ENCODE assay signal across 9 mouse cellular contexts in the genomic region with DNA sequence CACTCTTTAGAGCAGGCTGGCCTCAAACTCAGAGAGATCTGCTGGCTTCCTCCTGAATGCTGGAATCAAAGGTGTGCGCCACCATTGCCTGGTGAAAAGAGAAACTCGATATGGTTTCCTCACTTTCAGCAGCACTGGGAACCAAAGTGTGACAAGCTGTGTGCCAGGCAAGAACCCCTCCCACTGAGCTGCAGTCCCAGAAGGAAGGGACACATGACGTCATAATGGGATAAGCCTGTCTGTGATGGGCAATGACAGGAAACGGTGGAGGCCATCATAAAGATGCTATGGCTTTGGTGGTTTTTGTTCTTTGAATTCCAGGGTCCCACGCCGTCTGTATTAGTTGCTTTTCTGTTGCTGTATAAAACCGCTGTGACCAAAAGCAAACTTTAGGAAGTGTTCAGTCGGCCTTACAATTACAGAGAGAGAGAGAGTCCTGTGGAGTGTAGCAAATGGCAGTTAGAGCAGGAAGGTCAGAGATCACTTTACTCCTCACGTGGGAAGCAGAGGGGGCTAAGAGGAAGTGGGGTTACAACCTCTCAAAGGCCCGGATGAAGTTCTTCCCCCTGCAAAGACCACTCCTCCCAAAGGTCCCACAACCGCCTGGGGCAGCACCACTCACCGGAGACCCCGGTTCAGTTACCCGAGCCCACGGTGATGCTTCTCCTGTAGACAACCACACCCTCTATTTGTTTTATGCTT. TPM values are rescaled to one million over a fixed set of nuclear protein-coding genes. Genes with fewer than 3 reads are reported as not detected.
DNase-seq lines count a peak whose midpoint lies in the region; ATAC-seq and TF ChIP-seq lines count a peak whose summit lies in the region.
"Had no signal": no experiment of that assay in that cellular context is flagged by ENCODE, and none has a peak within 500 bp of the region (broad histone marks: within the 10 kb centered on the region; RNA-seq: fewer than 3 reads in every experiment).

No protein-coding gene starts in this region.

- DNase-seq in lung, embryonic 14.5 days: peak; percentile 60
- DNase-seq in lung, adult 2 months: no peak
- DNase-seq in forelimb bud, embryonic 11.5 days (ENCODE audit: low read depth, low spot score): peak; percentile 53
- DNase-seq in thymus, postnatal 0 days (ENCODE audit: low spot score): peak; percentile 68
- no peak for DNase-seq in frontal cortex, adult 2 months (ENCODE audit: extremely low spot score in 1 of 2, low spot score in 1 of 2)
- no peak for DNase-seq in left cerebral cortex, adult 18-20 months (ENCODE audit: low spot score in 2 of 2)

- no peaks in the 10 kb centered on the region for H3K4me1 ChIP-seq in lung, embryonic 14.5 days (ENCODE audit: insufficient read depth)
- H3K4me1 ChIP-seq in lung, adult 2 months (ENCODE audit: control insufficient read depth, insufficient read depth, low read length): peaks cover 2% of the 10 kb centered on the region; the same call in 1 of the 2 replicates
- peaks cover 19% of the 10 kb centered on the region for H3K4me1 ChIP-seq in liver, embryonic 15.5 days (replicated peaks)
- H3K4me1 ChIP-seq in hindbrain, embryonic 13.5 days (replicated peaks): no peaks in the 10 kb centered on the region

- TF ChIP-seq POLR2A in lung, adult 2 months (IDR thresholded peaks at IDR 0.05; ENCODE audit: borderline replicate concordance, extremely low read depth, low read depth, low read length): no peak

- H3K9ac ChIP-seq in lung, embryonic 14.5 days: no peak overlapping the region
- no peak overlapping the region for H3K9ac ChIP-seq in liver, embryonic 15.5 days
- H3K9ac ChIP-seq in hindbrain, embryonic 13.5 days: no peak overlapping the region

- H3K36me3 ChIP-seq in lung, embryonic 14.5 days (ENCODE audit: insufficient read depth): no peaks in the 10 kb centered on the region
- no peaks in the 10 kb centered on the region for H3K36me3 ChIP-seq in liver, embryonic 15.5 days (replicated peaks)
- H3K36me3 ChIP-seq in hindbrain, embryonic 13.5 days: no peaks in the 10 kb centered on the region
- H3K36me3 ChIP-seq: midbrain, embryonic 10.5 days had no signal

- no peak for TF ChIP-seq CTCF in lung, embryonic 14.5 days (IDR thresholded peaks at IDR 0.05; ENCODE audit: low read depth)
- no peak for TF ChIP-seq CTCF in lung, adult 2 months (IDR thresholded peaks at IDR 0.05; ENCODE audit: insufficient read depth, low read length)

- no peaks in the 10 kb centered on the region for H3K27me3 ChIP-seq in lung, embryonic 14.5 days (ENCODE audit: insufficient read depth, low read length)
- H3K27me3 ChIP-seq in liver, embryonic 15.5 days: no peaks in the 10 kb centered on the region
- no peaks in the 10 kb centered on the region for H3K27me3 ChIP-seq in hindbrain, embryonic 13.5 days

- no peak overlapping the region for H3K4me3 ChIP-seq in lung, embryonic 14.5 days (ENCODE audit: low read depth, low read length)
- no peak overlapping the region for H3K4me3 ChIP-seq in lung, adult 2 months (replicated peaks; ENCODE audit: extremely low read depth, low read depth, low read length)
- no peak overlapping the region for H3K4me3 ChIP-seq in liver, embryonic 15.5 days (replicated peaks)
- no peak overlapping the region for H3K4me3 ChIP-seq in hindbrain, embryonic 13.5 days
- H3K4me3 ChIP-seq: midbrain, embryonic 10.5 days had no signal

- H3K9me3 ChIP-seq in lung, embryonic 14.5 days (ENCODE audit: low read depth, low read length): no peaks in the 10 kb centered on the region
- H3K9me3 ChIP-seq in liver, embryonic 15.5 days (replicated peaks): no peaks in the 10 kb centered on the region
- H3K9me3 ChIP-seq in hindbrain, embryonic 13.5 days: no peaks in the 10 kb centered on the region
- H3K9me3 ChIP-seq: midbrain, embryonic 10.5 days had no signal

- 32% methylated on average over 15 of the region's 15 CpGs for WGBS in lung, embryonic 14.5 days
- WGBS in lung, adult 2 months: 26% methylated on average over 15 of the region's 15 CpGs
- 11% methylated on average over 15 of the region's 15 CpGs for WGBS in liver, embryonic 15.5 days (ENCODE audit: insufficient replicate concordance)
- 64% methylated on average over 15 of the region's 15 CpGs for WGBS in hindbrain, embryonic 13.5 days

- peak overlapping the region; percentile 47; the same call in 1 of the 2 replicates for H3K27ac ChIP-seq in lung, embryonic 14.5 days (ENCODE audit: low read depth)
- peak overlapping the region; percentile 45 for H3K27ac ChIP-seq in liver, embryonic 15.5 days (replicated peaks)
- H3K27ac ChIP-seq in hindbrain, embryonic 13.5 days: no peak overlapping the region
- H3K27ac ChIP-seq: midbrain, embryonic 10.5 days had no signal

- no peak for ATAC-seq in lung, embryonic 14.5 days (ENCODE audit: insufficient read depth)
- peak; percentile 25; the same call in 1 of the 2 replicates for ATAC-seq in liver, embryonic 15.5 days (ENCODE audit: insufficient read depth)
- no peak for ATAC-seq in hindbrain, embryonic 13.5 days (ENCODE audit: low FRiP score)

- peak overlapping the region; percentile 3; the same call in 1 of the 2 replicates for H3K4me2 ChIP-seq in lung, embryonic 14.5 days
- peak overlapping the region; percentile 32 for H3K4me2 ChIP-seq in liver, embryonic 15.5 days
- H3K4me2 ChIP-seq in hindbrain, embryonic 13.5 days: no peak overlapping the region

RNA-seq across cellular contexts. Expression of gene Hmgn2, which starts 39.7 kb away (rescaled TPM):
- polyA plus RNA-seq in lung, embryonic 14.5 days (2014; fragmentation: Nextera tagmentation; extraction: Ambion mirVana): 3,363 and 3,461 TPM in 2 replicates
- polyA plus RNA-seq in lung, adult 2 months (2012; rRNA removed): 14.6 and 28.9 TPM in 2 replicates
- 509 and 615 TPM in 2 replicates for polyA plus RNA-seq in liver, embryonic 15.5 days (2015; fragmentation: Nextera tagmentation; extraction: Ambion mirVana)
- polyA plus RNA-seq in thymus, postnatal 0 days (2015; fragmentation: Nextera tagmentation; extraction: Ambion mirVana): 2,843 and 2,903 TPM in 2 replicates
- 1,402 and 1,435 TPM in 2 replicates for polyA plus RNA-seq in hindbrain, embryonic 13.5 days (2015; fragmentation: Nextera tagmentation; extraction: Ambion mirVana)
- 204 and 207 TPM in 2 replicates for polyA plus RNA-seq in frontal cortex, adult 2 months (2012; rRNA removed)
- total RNA-seq in left cerebral cortex, adult 18-20 months (2021): 100 to 1,000 TPM; 100 to 103 TPM

RNA-seq across cellular contexts. Expression of gene Rps6ka1, which starts 41.1 kb away (rescaled TPM):
- 46.2 and 49.5 TPM in 2 replicates for polyA plus RNA-seq in lung, embryonic 14.5 days (2014; fragmentation: Nextera tagmentation; extraction: Ambion mirVana)
- polyA plus RNA-seq in lung, adult 2 months (2012; rRNA removed): 57.2 and 65.6 TPM in 2 replicates
- 68.0 and 77.2 TPM in 2 replicates for polyA plus RNA-seq in liver, embryonic 15.5 days (2015; fragmentation: Nextera tagmentation; extraction: Ambion mirVana)
- 37.3 and 38.8 TPM in 2 replicates for polyA plus RNA-seq in thymus, postnatal 0 days (2015; fragmentation: Nextera tagmentation; extraction: Ambion mirVana)
- polyA plus RNA-seq in hindbrain, embryonic 13.5 days (2015; fragmentation: Nextera tagmentation; extraction: Ambion mirVana): 20.9 and 23.6 TPM in 2 replicates
- 10.8 and 12.8 TPM in 2 replicates for polyA plus RNA-seq in frontal cortex, adult 2 months (2012; rRNA removed)
- 10 to 100 TPM; 12.0 to 12.6 TPM for total RNA-seq in left cerebral cortex, adult 18-20 months (2021)

Comparison
In these comparisons a context has a peak if more than half of its experiments do, and no peak if none do; other contexts are left out.
1. DNase-seq: peak in lung, embryonic 14.5 days (single experiment), forelimb bud, embryonic 11.5 days (single experiment) and thymus, postnatal 0 days (single experiment); none in lung, adult 2 months (single experiment), frontal cortex, adult 2 months (0 of 2) and left cerebral cortex, adult 18-20 months (0 of 2).